ENCODE assay signal across 9 mouse cellular contexts in genomic region chr5:99035961-99036360, GRCm38 (mm10). TPM values are rescaled to one million over a fixed set of nuclear protein-coding genes. Genes with fewer than 3 reads are reported as not detected.
A peak's percentile ranks its signal among the peaks of the same experiment; 100 is the strongest.
DNase-seq lines count a peak whose midpoint lies in the region; ATAC-seq and TF ChIP-seq lines count a peak whose summit lies in the region.
"Had no signal": no experiment of that assay in that cellular context is flagged by ENCODE, and none has a peak within 500 bp of the region (broad histone marks: within the 10 kb centered on the region; RNA-seq: fewer than 3 reads in every experiment).

No protein-coding gene starts in this region.

- peak overlapping the region; percentile 68; the same call in 1 of the 2 replicates for H3K4me3 ChIP-seq in layer of hippocampus, adult 2 months
- H3K4me3 ChIP-seq in embryonic facial prominence, embryonic 13.5 days: peak overlapping the region; percentile 70
- H3K4me3 ChIP-seq in hindbrain, embryonic 16.5 days (ENCODE audit: low read length): peak overlapping the region; percentile 74
- H3K4me3 ChIP-seq in neural tube, embryonic 14.5 days (ENCODE audit: low read depth, low read length): peak overlapping the region; percentile 63

- DNase-seq in layer of hippocampus, adult 2 months (ENCODE audit: low spot score in 2 of 2): no peak
- no peak for DNase-seq in layer of hippocampus, adult 11-12 months (ENCODE audit: low spot score)
- DNase-seq in retina, embryonic 14.5 days (ENCODE audit: low spot score): no peak
- no peak for DNase-seq in frontal cortex, postnatal 14 days (ENCODE audit: low spot score in 2 of 2)
- no peak for DNase-seq in cerebellum, adult 11-12 months
- DNase-seq: cerebellum, adult 9-11 months had no signal

- H3K4me1 ChIP-seq in embryonic facial prominence, embryonic 13.5 days: peaks cover 23% of the 10 kb centered on the region
- H3K4me1 ChIP-seq in hindbrain, embryonic 16.5 days (ENCODE audit: control insufficient read depth, insufficient read depth, low read depth, low read length): peaks cover 7% of the 10 kb centered on the region; the same call in 1 of the 2 replicates
- peaks cover 6% of the 10 kb centered on the region; the same call in 1 of the 2 replicates for H3K4me1 ChIP-seq in neural tube, embryonic 14.5 days (ENCODE audit: control insufficient read depth, insufficient read depth, low read length)

- H3K4me2 ChIP-seq in embryonic facial prominence, embryonic 13.5 days: peak overlapping the region; percentile 94
- peak overlapping the region; percentile 99 for H3K4me2 ChIP-seq in hindbrain, embryonic 16.5 days (ENCODE audit: low read length)
- H3K4me2 ChIP-seq in neural tube, embryonic 14.5 days (ENCODE audit: low read depth, low read length): peak overlapping the region; percentile 97

- WGBS in embryonic facial prominence, embryonic 13.5 days: 54% methylated on average over 9 of the region's 9 CpGs
- 40% methylated on average over 9 of the region's 9 CpGs for WGBS in hindbrain, embryonic 16.5 days
- 40% methylated on average over 9 of the region's 9 CpGs for WGBS in neural tube, embryonic 14.5 days

- no peaks in the 10 kb centered on the region for H3K36me3 ChIP-seq in embryonic facial prominence, embryonic 13.5 days
- H3K36me3 ChIP-seq in hindbrain, embryonic 16.5 days (ENCODE audit: control insufficient read depth, insufficient read depth, low read length): no peaks in the 10 kb centered on the region
- H3K36me3 ChIP-seq in neural tube, embryonic 14.5 days (ENCODE audit: control insufficient read depth, insufficient read depth, low read length): no peaks in the 10 kb centered on the region

- no peak for ATAC-seq in embryonic facial prominence, embryonic 13.5 days (ENCODE audit: insufficient number of reproducible peaks, insufficient read depth, low FRiP score, low TSS enrichment, low read depth)
- ATAC-seq in hindbrain, embryonic 16.5 days: no peak
- no peak for ATAC-seq in neural tube, embryonic 14.5 days (ENCODE audit: low read depth)

- TF ChIP-seq CTCF in layer of hippocampus, adult 2 months (conservative IDR thresholded peaks at IDR 0.05): no peak

- peak overlapping the region; percentile 84 for H3K9ac ChIP-seq in embryonic facial prominence, embryonic 13.5 days
- no peak overlapping the region for H3K9ac ChIP-seq in hindbrain, embryonic 16.5 days (ENCODE audit: low read depth, low read length)
- H3K9ac ChIP-seq in neural tube, embryonic 14.5 days (replicated peaks; ENCODE audit: low read depth, low read length): no peak overlapping the region

- peaks cover 4% of the 10 kb centered on the region; the same call in 1 of the 2 replicates for H3K9me3 ChIP-seq in embryonic facial prominence, embryonic 13.5 days
- no peaks in the 10 kb centered on the region for H3K9me3 ChIP-seq in hindbrain, embryonic 16.5 days (ENCODE audit: control insufficient read depth, low read length)
- H3K9me3 ChIP-seq in neural tube, embryonic 14.5 days (ENCODE audit: control insufficient read depth, low read length): no peaks in the 10 kb centered on the region

- no peak overlapping the region for H3K27ac ChIP-seq in layer of hippocampus, adult 2 months
- H3K27ac ChIP-seq in embryonic facial prominence, embryonic 13.5 days: no peak overlapping the region; the same call in 1 of the 2 replicates
- H3K27ac ChIP-seq in hindbrain, embryonic 16.5 days (ENCODE audit: low read depth, low read length): no peak overlapping the region
- no peak overlapping the region for H3K27ac ChIP-seq in neural tube, embryonic 14.5 days (ENCODE audit: low read depth, low read length)

- H3K27me3 ChIP-seq in embryonic facial prominence, embryonic 13.5 days: peaks cover 58% of the 10 kb centered on the region
- H3K27me3 ChIP-seq in hindbrain, embryonic 16.5 days (replicated peaks; ENCODE audit: control insufficient read depth, insufficient read depth, low read length): no peaks in the 10 kb centered on the region
- H3K27me3 ChIP-seq in neural tube, embryonic 14.5 days (ENCODE audit: control insufficient read depth, insufficient read depth, low read length): peaks cover 5% of the 10 kb centered on the region; the same call in 1 of the 2 replicates

RNA-seq across cellular contexts. Expression of gene Prkg2, which starts 1.2 kb away (rescaled TPM):
- 1 to 10 TPM; 2.9 to 3.5 TPM for total RNA-seq in layer of hippocampus, adult 2 months (2021)
- polyA plus RNA-seq in embryonic facial prominence, embryonic 13.5 days (2015; fragmentation: Nextera tagmentation; extraction: Ambion mirVana): 6.0 and 7.0 TPM in 2 replicates
- 1.5 and 1.7 TPM in 2 replicates for polyA plus RNA-seq in hindbrain, embryonic 16.5 days (2015; fragmentation: Nextera tagmentation; extraction: Ambion mirVana)
- 1.3 and 1.5 TPM in 2 replicates for polyA plus RNA-seq in neural tube, embryonic 14.5 days (2014; fragmentation: Nextera tagmentation; extraction: Ambion mirVana)
